In the genomic region with DNA sequence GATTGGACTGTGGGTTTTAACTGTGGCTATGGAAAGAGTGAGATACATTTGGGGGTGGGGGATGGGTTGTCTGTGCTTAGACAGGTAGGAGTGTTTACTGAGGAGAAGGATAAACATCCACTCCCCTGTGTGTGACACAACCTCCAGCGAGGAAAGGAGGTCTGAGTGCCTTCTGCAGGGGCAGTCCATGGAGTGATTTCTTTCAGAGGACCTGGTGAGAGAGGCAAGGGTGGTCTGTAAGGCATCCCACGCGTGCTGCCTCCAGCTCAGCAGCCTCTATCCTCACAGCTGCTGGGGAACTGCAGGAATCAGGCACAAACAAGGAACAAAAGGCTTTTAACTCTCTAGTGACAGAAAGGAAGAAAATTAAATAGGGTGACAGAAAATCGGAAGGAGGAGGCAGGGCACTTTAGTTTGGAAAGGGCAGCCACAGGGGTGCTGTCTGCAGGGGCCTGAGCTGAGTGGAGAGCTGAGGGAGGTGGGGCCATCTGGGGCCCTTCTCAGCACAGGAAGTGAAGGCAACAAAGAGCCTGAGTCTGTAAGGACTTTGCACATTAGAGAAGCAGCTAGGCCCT, we compare ENCODE assay signal across 10 mouse cellular contexts. TPM values are rescaled to one million over a fixed set of nuclear protein-coding genes. Genes with fewer than 3 reads are reported as not detected.
DNase-seq lines count a peak whose midpoint lies in the region; ATAC-seq lines count a peak whose summit lies in the region.
"Had no signal": no experiment of that assay in that cellular context is flagged by ENCODE, and none has a peak within 500 bp of the region (broad histone marks: within the 10 kb centered on the region; RNA-seq: fewer than 3 reads in every experiment).

No protein-coding gene starts in this region.

- no peak overlapping the region for H3K4me3 ChIP-seq in hindbrain, embryonic 11.5 days (ENCODE audit: low read depth, low read length)
- no peak overlapping the region for H3K4me3 ChIP-seq in midbrain, embryonic 13.5 days (replicated peaks)

- H3K27me3 ChIP-seq in hindbrain, embryonic 11.5 days (ENCODE audit: control insufficient read depth, insufficient read depth, low read length): no peaks in the 10 kb centered on the region
- peaks cover 10% of the 10 kb centered on the region; the same call in 1 of the 2 replicates for H3K27me3 ChIP-seq in midbrain, embryonic 13.5 days

- peak; percentile 87 for ATAC-seq in hindbrain, embryonic 11.5 days (ENCODE audit: low FRiP score)
- ATAC-seq in midbrain, embryonic 13.5 days: peak; percentile 85
- no peak for ATAC-seq in monocyte, adult 5-6 weeks (replicated peaks; ENCODE audit: insufficient number of reproducible peaks, low FRiP score, low TSS enrichment, poor library complexity, severe bottlenecking)
- ATAC-seq in cerebellum, adult (ENCODE audit: insufficient number of reproducible peaks, low FRiP score, low TSS enrichment): no peak

- 6% methylated on average over 4 of the region's 4 CpGs for WGBS in hindbrain, embryonic 11.5 days
- WGBS in midbrain, embryonic 13.5 days: 7% methylated on average over 4 of the region's 4 CpGs

- peak; percentile 50 to 51 for DNase-seq in spleen, postnatal 36 days (ENCODE audit: low spot score in 2 of 2)
- DNase-seq in spleen, postnatal 14 days (ENCODE audit: low spot score in 2 of 2): no peak
- DNase-seq in hindbrain, embryonic 11.5 days (ENCODE audit: low spot score): peak; percentile 42
- DNase-seq in right cerebral cortex, adult 2 months (ENCODE audit: low spot score in 2 of 2): no peak
- no peak for DNase-seq in adrenal gland, postnatal 25 days
- DNase-seq: adrenal gland, postnatal 10 days; kidney, adult 11 months had no signal

- peak overlapping the region; percentile 63; the same call in 1 of the 2 replicates for H3K27ac ChIP-seq in hindbrain, embryonic 11.5 days (ENCODE audit: low read depth, low read length)
- peak overlapping the region; percentile 45; the same call in 1 of the 2 replicates for H3K27ac ChIP-seq in midbrain, embryonic 13.5 days

- peaks cover 3% of the 10 kb centered on the region; the same call in 1 of the 2 replicates for H3K4me1 ChIP-seq in hindbrain, embryonic 11.5 days (replicated peaks; ENCODE audit: control insufficient read depth, insufficient read depth, low read length)
- peaks cover 13% of the 10 kb centered on the region for H3K4me1 ChIP-seq in midbrain, embryonic 13.5 days (replicated peaks)

- H3K4me2 ChIP-seq in hindbrain, embryonic 11.5 days (replicated peaks; ENCODE audit: low read depth, low read length): 0 out of 2 replicates have a peak overlapping the region, but pooled peaks have one; percentile 21
- H3K4me2 ChIP-seq in midbrain, embryonic 13.5 days (replicated peaks): peak overlapping the region; percentile 13; the same call in 1 of the 2 replicates

- H3K9me3 ChIP-seq in hindbrain, embryonic 11.5 days (ENCODE audit: control insufficient read depth, low read length): no peaks in the 10 kb centered on the region
- no peaks in the 10 kb centered on the region for H3K9me3 ChIP-seq in midbrain, embryonic 13.5 days

- H3K9ac ChIP-seq in hindbrain, embryonic 11.5 days (ENCODE audit: low read depth, low read length): peak overlapping the region; percentile 46; the same call in 1 of the 2 replicates
- H3K9ac ChIP-seq in midbrain, embryonic 13.5 days (replicated peaks): no peak overlapping the region; the same call in 1 of the 2 replicates

- H3K36me3 ChIP-seq in hindbrain, embryonic 11.5 days (ENCODE audit: control insufficient read depth, insufficient read depth, low read length): no peaks in the 10 kb centered on the region
- no peaks in the 10 kb centered on the region for H3K36me3 ChIP-seq in midbrain, embryonic 13.5 days

RNA-seq across cellular contexts. Expression of gene Lrmp, which starts 0.7 kb away (rescaled TPM):
- polyA plus RNA-seq in hindbrain, embryonic 11.5 days (2014; fragmentation: Nextera tagmentation; extraction: Ambion mirVana): 1.5 and 2.6 TPM in 2 replicates
- 0.51 and 0.85 TPM in 2 replicates for polyA plus RNA-seq in midbrain, embryonic 13.5 days (2015; fragmentation: Nextera tagmentation; extraction: Ambion mirVana)
- 254 to 293 TPM (median 262 TPM) in 3 replicates for total RNA-seq in monocyte, adult 5-6 weeks (2017)
- 2.4 and 4.9 TPM in 2 replicates for total RNA-seq in adrenal gland, postnatal 25 days (2021)

RNA-seq across cellular contexts. Expression of gene Bcat1, which starts 40.2 kb away (rescaled TPM):
- 116 and 135 TPM in 2 replicates for polyA plus RNA-seq in hindbrain, embryonic 11.5 days (2014; fragmentation: Nextera tagmentation; extraction: Ambion mirVana)
- polyA plus RNA-seq in midbrain, embryonic 13.5 days (2015; fragmentation: Nextera tagmentation; extraction: Ambion mirVana): 109 and 116 TPM in 2 replicates
- not detected in 3 replicates for total RNA-seq in monocyte, adult 5-6 weeks (2017)
- 13.4 and 15.8 TPM in 2 replicates for total RNA-seq in adrenal gland, postnatal 25 days (2021)

Comparison
In these comparisons a context has a peak if more than half of its experiments do, and no peak if none do; other contexts are left out.
1. DNase-seq: peak in spleen, postnatal 36 days (2 of 2) and hindbrain, embryonic 11.5 days (single experiment); none in spleen, postnatal 14 days (0 of 2), right cerebral cortex, adult 2 months (0 of 2) and adrenal gland, postnatal 25 days (single experiment).
2. ATAC-seq: peak in hindbrain, embryonic 11.5 days (single experiment) and midbrain, embryonic 13.5 days (single experiment); none in monocyte, adult 5-6 weeks (single experiment) and cerebellum, adult (single experiment).
3. RNA of gene Lrmp, which starts 0.7 kb away (total RNA-seq): 254 to 293 TPM in monocyte, adult 5-6 weeks; 2.4 to 4.9 TPM in adrenal gland, postnatal 25 days; every median in the first group is over 10 times any median in the second.
4. RNA of gene Bcat1, which starts 40.2 kb away (total RNA-seq): 13.4 to 15.8 TPM in adrenal gland, postnatal 25 days; not detected in monocyte, adult 5-6 weeks; every median in the first group is over 10 times any median in the second.